Mouse (Mus musculus) heart, embryonic 11.5 days (tissue): Measurements from ENCODE around the gene Slc25a51. TPM values are rescaled to one million over a fixed set of nuclear protein-coding genes. Genes with fewer than 3 reads are reported as not detected.
A peak's percentile ranks its signal among the peaks of the same experiment; 100 is the strongest.

Experiments used
- ATAC-seq: fragments of 200-750 bp; cut with Nextera tagmentation; replicated peaks from 2 replicates; pipeline ENCODE4 v1.8.0; 2017; ENCODE audit warnings: moderate library complexity; ENCODE audit not compliant: insufficient number of reproducible peaks, low FRiP score, low TSS enrichment
- H3K27ac ChIP-seq: fragments of 300-500 bp; sonication (generic); 2 replicates; pipeline ENCODE4 v1.5.1; 2014; ENCODE audit warnings: mild to moderate bottlenecking, low read depth, low read length
- H3K27me3 ChIP-seq: fragments of 300-500 bp; sonication (generic); 2 replicates; pipeline ENCODE4 v1.6.1; 2014; ENCODE audit warnings: mild to moderate bottlenecking, low read length, mixed read lengths; ENCODE audit not compliant: control insufficient read depth, insufficient read depth
- H3K36me3 ChIP-seq: fragments of 300-500 bp; sonication (generic); 2 replicates; pipeline ENCODE4 v1.6.1; 2014; ENCODE audit warnings: mild to moderate bottlenecking, low read length, moderate library complexity, mixed read lengths; ENCODE audit not compliant: control insufficient read depth, insufficient read depth
- H3K4me1 ChIP-seq: fragments of 300-500 bp; sonication (generic); 2 replicates; pipeline ENCODE4 v1.6.1; 2014; ENCODE audit warnings: low read length; ENCODE audit not compliant: control insufficient read depth, insufficient read depth
- H3K4me2 ChIP-seq: fragments of 300-500 bp; sonication (generic); 2 replicates; pipeline ENCODE4 v1.6.1; 2014; ENCODE audit warnings: mild to moderate bottlenecking, moderate library complexity
- H3K4me3 ChIP-seq: fragments of 300-500 bp; sonication (generic); 2 replicates; pipeline ENCODE4 v1.5.1; 2014; ENCODE audit warnings: low read depth, low read length
- H3K9ac ChIP-seq: fragments of 300-500 bp; sonication (generic); 2 replicates; pipeline ENCODE4 v1.6.1; 2014; ENCODE audit warnings: mild to moderate bottlenecking, low read depth, low read length, moderate library complexity
- H3K9me3 ChIP-seq: fragments of 300-500 bp; sonication (generic); replicated peaks from 2 replicates; pipeline ENCODE4 v1.6.1; 2016; ENCODE audit warnings: low read length; ENCODE audit not compliant: control insufficient read depth
- WGBS: fragments of 180-500 bp; shearing (Covaris S2); extraction: QIAGEN DNeasy Blood & Tissue Kit; methylation state at CpG from one replicate; pipeline ENCODE4 v1.1.7; 2014; ENCODE audit not compliant: insufficient replicate concordance; 5-methylcytosine and 5-hydroxymethylcytosine counted together
- polyA plus RNA-seq: library from polyadenylated mRNA; unstranded; fragments of >200 nt; fragmentation: Nextera tagmentation; extraction: Ambion mirVana; gene quantifications from 2 replicates; pipeline ENCODE4 v1.2.1, GENCODE M21; 2014

Gene Slc25a51
- polyA plus RNA-seq, result 60.7 and 73.4 TPM in 2 replicates

DNA sequence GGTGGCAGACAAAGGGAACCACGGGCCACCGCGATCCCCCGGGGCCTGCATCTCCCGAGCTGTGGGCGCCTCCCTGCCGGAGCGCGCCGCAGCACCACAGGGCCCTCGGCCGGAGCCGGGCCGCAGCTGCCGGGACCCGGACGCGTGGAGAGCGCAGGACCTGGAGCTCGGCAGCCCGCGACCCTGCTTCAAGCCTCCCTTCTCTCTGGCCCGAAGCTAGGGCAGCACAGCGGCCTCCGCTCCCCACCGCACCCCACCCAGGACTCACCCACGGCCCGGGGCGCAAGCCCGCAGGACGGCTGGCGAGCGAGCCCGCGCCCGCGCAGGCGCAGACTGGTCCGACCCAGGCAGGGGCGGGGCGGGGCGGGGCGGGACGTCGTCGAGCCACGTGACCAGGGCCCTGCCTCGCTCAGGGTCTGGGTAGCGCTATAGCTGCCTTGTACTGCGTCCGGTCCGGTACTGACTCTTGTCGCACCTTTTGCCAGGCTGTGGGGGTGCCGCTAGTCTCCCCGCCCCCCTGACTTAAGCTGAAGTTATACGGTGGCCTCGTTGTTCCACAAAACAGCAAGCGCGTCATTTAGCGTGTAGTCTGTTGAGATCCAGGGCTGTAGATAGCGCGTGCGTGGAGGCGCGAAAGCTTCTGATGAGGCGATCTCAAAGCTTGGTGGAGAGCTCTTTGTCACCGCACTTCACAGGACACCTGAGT lies at the start of gene Slc25a51:
Gene Slc25a51, minus strand, starts transcription at position 340 of the 706 bp plus-strand sequence.
- Histone ChIP-seq H3K27ac (peak within 1 kb of the TSS; percentile 91), H3K27me3 (no peaks in the 10 kb centered on the region), H3K4me3 (peak within 1 kb of the TSS; percentile 98), H3K4me1 (peaks cover 19% of the 10 kb centered on the region), H3K9me3 (no peaks in the 10 kb centered on the region), H3K36me3 (no peaks in the 10 kb centered on the region), H3K9ac (peak within 1 kb of the TSS; percentile 97), H3K4me2 (peak within 1 kb of the TSS; percentile 87)
- WGBS, result under 1% methylated on average over 64 of the region's 67 CpGs
- peak; percentile 93 for ATAC-seq

DNA sequence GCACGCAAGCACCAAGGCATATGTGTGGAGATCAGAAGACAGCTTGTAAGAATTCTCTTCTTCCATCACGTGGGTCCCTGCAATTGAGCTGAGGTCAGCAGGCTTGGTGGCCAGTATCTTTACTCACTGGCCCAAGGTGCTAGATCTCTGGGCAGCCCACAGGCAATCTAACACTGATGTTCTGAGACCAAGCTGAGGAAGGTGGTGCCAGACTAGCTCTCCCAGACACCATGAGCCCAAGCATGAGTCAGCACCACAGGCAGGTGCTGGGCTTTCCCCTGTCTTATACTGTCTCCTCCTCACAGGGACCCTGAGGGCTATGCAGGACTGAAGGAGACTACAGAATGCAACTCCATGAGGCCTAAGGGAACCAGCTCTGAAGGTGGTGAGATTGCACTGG lies 49.0 kb upstream of the Slc25a51 start:
- 87% methylated on average over 2 of the region's 2 CpGs for WGBS
- H3K4me1 ChIP-seq, result peaks cover 39% of the 10 kb centered on the region
- H3K27ac ChIP-seq, result no peak overlapping the region

GRCm38 (mm10) chr4:45455001-45455400 lies 46.4 kb upstream of the Slc25a51 start:
- Histone ChIP-seq H3K9me3 (no peaks in the 10 kb centered on the region), H3K27ac (no peak overlapping the region), H3K4me1 (peaks cover 48% of the 10 kb centered on the region), H3K27me3 (peaks cover 2% of the 10 kb centered on the region; the same call in 1 of the 2 replicates), H3K9ac (no peak overlapping the region), H3K4me2 (no peak overlapping the region), H3K36me3 (0 out of 2 replicates have a peak, but pooled peaks cover 2% of the 10 kb centered on the region), H3K4me3 (no peak overlapping the region)
- ATAC-seq, result no peak
- WGBS, result 69% methylated on average over 4 of the region's 4 CpGs

More for the DNA sequence above, 49.0 kb upstream of the Slc25a51 start:
- H3K9ac ChIP-seq, result no peak overlapping the region
- no peaks in the 10 kb centered on the region for H3K9me3 ChIP-seq
- H3K4me2 ChIP-seq, result no peak overlapping the region
- no peak overlapping the region for H3K4me3 ChIP-seq
- H3K36me3 ChIP-seq, result 0 out of 2 replicates have a peak, but pooled peaks cover 2% of the 10 kb centered on the region
- H3K27me3 ChIP-seq, result no peaks in the 10 kb centered on the region
- no peak for ATAC-seq

DNA sequence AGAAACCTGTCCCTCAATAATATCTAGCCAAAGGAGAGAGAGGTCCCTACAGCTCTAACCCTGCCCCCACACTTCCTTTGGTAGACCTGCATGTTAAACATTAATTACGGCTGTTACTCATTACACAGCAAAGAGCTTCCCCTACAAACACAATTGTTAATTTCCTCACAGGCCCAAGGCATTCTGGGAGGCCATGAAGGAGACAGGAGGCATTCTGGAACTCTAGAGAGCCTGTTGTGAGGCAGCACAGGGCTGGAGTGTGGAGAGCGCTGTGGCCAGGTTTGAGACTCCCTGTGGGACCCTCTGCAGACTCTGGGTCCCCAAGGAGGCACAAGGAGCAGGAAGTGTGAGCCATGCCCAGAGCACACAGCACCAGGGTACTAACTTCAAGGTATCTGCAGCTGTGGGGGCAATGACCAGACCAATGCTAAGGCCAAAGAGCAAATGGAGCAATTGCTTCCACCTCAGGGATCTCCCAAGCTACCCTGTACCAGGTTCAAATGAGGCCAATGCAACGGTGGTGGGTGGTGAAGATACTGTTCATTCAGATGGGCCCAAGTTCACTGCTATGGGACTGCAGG lies 44.8 kb upstream of the Slc25a51 start:
- 0 out of 2 replicates have a peak, but pooled peaks cover 2% of the 10 kb centered on the region for H3K36me3 ChIP-seq
- no peaks in the 10 kb centered on the region for H3K9me3 ChIP-seq
- 77% methylated on average over 3 of the region's 3 CpGs for WGBS
- H3K9ac ChIP-seq, result no peak overlapping the region
- no peak overlapping the region for H3K27ac ChIP-seq
- H3K27me3 ChIP-seq, result peaks cover 2% of the 10 kb centered on the region; the same call in 1 of the 2 replicates
- H3K4me3 ChIP-seq, result no peak overlapping the region
- H3K4me1 ChIP-seq, result peaks cover 32% of the 10 kb centered on the region
- no peak overlapping the region for H3K4me2 ChIP-seq
- no peak for ATAC-seq

DNA sequence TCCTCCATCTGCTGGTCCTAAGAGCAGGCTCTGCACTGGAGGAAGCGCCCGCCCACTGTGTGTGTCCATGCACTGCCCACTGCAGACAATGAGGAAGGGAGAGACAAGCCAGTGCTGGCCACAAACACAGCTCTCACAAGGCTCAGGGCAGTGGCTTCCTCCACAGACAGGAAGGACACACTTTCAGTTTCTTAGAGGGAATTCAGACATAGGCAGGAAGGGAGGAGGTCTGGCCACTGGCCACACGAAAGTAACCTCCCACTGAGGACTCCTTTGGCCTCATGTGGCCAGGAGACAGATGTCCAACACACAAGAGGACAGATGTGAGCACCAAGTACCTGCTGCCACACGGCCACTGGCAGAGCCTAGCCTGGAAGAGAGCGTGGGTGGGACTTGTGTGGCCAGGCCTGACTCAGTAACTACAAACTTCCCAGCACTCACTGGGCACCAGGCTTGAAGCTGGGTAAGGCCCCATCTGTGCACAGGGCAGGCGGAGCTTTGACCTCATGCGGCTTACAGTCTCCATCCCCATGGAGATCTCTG lies 44.1 kb upstream of the Slc25a51 start:
- H3K4me1 ChIP-seq, result peaks cover 31% of the 10 kb centered on the region
- no peak overlapping the region; the same call in 1 of the 2 replicates for H3K27ac ChIP-seq
- no peak overlapping the region for H3K4me3 ChIP-seq
- 72% methylated on average over 7 of the region's 7 CpGs for WGBS
- H3K9me3 ChIP-seq, result no peaks in the 10 kb centered on the region
- H3K27me3 ChIP-seq, result peaks cover 2% of the 10 kb centered on the region; the same call in 1 of the 2 replicates
- no peak overlapping the region for H3K9ac ChIP-seq
- no peak overlapping the region for H3K4me2 ChIP-seq
- no peak for ATAC-seq
- H3K36me3 ChIP-seq, result 0 out of 2 replicates have a peak, but pooled peaks cover 2% of the 10 kb centered on the region

DNA sequence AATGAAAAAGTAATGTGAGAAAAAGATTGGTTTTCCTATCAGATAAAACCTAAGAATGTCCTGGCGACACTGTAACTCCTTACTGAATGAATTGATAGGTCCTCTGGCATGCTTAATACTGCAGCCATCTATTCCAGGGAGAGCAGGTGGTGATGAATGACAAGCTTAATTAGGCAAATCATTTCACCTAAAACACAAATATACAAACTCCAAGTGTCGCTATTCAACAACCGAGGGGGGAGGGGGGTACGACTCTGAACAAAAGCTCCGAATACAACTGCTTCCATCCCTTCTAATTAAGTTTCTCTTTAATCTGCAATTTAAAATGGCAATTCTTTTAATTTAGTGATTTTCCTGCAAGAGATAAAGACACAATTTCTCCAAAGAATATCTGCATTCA lies 40.4 kb upstream of the Slc25a51 start:
- Histone ChIP-seq H3K9me3 (no peaks in the 10 kb centered on the region), H3K36me3 (no peaks in the 10 kb centered on the region; the same call in 1 of the 2 replicates), H3K27me3 (peaks cover 2% of the 10 kb centered on the region; the same call in 1 of the 2 replicates), H3K9ac (no peak overlapping the region), H3K4me1 (peaks cover 55% of the 10 kb centered on the region), H3K4me2 (no peak overlapping the region), H3K4me3 (no peak overlapping the region), H3K27ac (no peak overlapping the region)
- ATAC-seq, result no peak
- 85% methylated on average over 5 of the region's 5 CpGs for WGBS

GRCm38 (mm10) chr4:45448481-45448880 lies 39.9 kb upstream of the Slc25a51 start:
- peaks cover 2% of the 10 kb centered on the region; the same call in 1 of the 2 replicates for H3K27me3 ChIP-seq
- no peaks in the 10 kb centered on the region for H3K9me3 ChIP-seq
- H3K4me2 ChIP-seq, result no peak overlapping the region
- no peaks in the 10 kb centered on the region; the same call in 1 of the 2 replicates for H3K36me3 ChIP-seq
- H3K4me3 ChIP-seq, result no peak overlapping the region
- no peak for ATAC-seq
- 85% methylated on average over 7 of the region's 7 CpGs for WGBS
- H3K9ac ChIP-seq, result no peak overlapping the region
- H3K4me1 ChIP-seq, result peaks cover 58% of the 10 kb centered on the region
- no peak overlapping the region for H3K27ac ChIP-seq

GRCm38 (mm10) chr4:45447196-45447595 lies 38.6 kb upstream of the Slc25a51 start:
- WGBS, result 88% methylated on average over 5 of the region's 5 CpGs
- H3K4me1 ChIP-seq, result peaks cover 58% of the 10 kb centered on the region
- H3K27me3 ChIP-seq, result peaks cover 2% of the 10 kb centered on the region; the same call in 1 of the 2 replicates
- no peak overlapping the region for H3K4me3 ChIP-seq
- ATAC-seq, result no peak
- H3K27ac ChIP-seq, result no peak overlapping the region; the same call in 1 of the 2 replicates
- H3K4me2 ChIP-seq, result no peak overlapping the region
- no peaks in the 10 kb centered on the region; the same call in 1 of the 2 replicates for H3K36me3 ChIP-seq
- no peaks in the 10 kb centered on the region for H3K9me3 ChIP-seq
- H3K9ac ChIP-seq, result 0 out of 2 replicates have a peak overlapping the region, but pooled peaks have one; percentile 5
